Mouse (Mus musculus): Measurements from ENCODE around the gene Mid2.
"Not testable (repeated sequence)": the region's sequence is repeated elsewhere in the genome, so short reads cannot be mapped to it uniquely, and the experiment has no call there.

Gene Mid2

DNA sequence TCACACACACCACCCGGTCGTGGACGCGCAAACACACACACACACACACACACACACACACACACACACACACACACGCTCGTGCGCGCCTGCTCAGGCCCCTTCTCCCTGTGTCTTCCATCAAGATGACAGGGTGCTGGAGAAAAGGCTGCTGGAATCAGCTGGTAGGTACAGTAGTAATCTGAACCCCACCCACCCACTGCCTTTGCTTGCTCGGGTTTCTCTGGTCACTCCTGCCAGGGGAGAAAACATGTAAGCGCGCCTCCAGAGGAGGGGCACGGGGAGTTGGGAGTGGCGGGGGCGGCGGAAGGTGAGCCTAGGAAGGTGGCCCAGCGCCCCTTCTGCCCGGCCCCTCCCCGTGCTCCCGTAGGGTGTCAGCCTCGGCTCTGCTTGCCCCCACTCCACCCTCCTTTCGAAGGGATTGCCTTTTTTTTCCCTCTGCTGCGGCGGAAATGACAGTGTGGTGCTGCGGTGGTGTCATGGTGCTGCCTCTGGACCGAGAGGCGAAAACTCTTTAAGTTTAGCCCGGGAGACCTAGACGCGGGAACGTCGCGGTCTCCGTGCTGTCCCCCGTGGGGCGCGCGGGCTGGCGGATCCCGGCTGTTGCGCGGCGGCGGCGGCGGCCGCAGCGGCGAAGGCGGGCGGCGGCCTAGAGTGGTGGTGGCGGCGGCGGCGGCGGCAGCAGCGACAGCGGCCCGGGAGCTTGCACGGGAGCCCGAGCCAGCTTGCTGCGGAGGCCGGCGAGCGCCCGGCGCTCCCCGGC is at the start of gene Mid2:
Gene Mid2 (plus strand): TSS at position 121 of the 763 bp plus-strand sequence.
- in situ Hi-C loops (cut with MboI, MseI) = no loop called here

GRCm38 (mm10) chrX:140624875-140625594 is 39.4 kb upstream of the Mid2 start:
- in situ Hi-C loops (cut with MboI, MseI) = no loop called here

- in situ Hi-C loops (cut with MboI, MseI) = no loop called here
These were observed 26.4 kb upstream of the Mid2 start for GRCm38 (mm10) chrX:140638028-140638427.

GRCm38 (mm10) chrX:140639592-140639991 is 24.8 kb upstream of the Mid2 start:
- in situ Hi-C loops (cut with MboI, MseI) = no loop called here

DNA sequence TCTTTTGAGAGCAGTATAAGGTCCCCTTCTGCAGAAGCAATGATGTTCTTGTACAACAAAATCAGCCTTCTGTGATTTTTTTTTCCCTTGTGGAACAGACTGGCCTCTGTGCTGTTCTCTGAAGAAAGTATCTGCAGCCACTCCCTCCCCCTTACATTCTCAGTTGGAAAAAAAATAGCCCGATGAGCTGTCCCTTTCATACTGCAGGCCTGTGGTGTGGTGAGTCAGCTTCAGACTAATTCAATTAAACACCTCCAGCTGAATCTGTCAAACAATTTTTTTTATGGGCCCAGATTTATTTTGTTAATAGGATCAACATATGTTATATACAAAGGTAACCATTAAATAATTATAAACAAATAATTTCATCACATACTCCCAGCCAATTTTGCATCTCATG is 3.7 kb upstream of the Mid2 start:
- in situ Hi-C loops (cut with MboI, MseI) = no loop called here

DNA sequence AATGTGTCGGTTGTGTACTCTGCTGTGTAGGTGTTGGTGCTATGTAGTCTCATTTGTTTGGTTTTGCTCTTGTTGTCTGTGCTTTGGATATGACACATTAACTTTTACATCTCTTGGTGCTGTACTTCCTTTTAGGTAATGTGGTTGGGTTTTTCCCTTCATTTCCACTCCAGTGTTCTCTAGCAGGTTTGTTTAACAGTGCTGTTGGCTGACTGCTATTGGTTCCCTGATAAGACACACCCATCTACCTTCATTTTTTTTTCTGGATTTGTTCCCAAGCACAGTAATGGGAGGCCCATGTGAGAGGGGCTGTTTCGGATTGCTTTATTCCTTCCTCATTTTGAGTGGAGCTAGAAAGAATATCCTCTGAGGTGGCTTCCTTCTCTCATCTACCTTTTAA is 883 bp upstream of the Mid2 start:
- in situ Hi-C loops (cut with MboI, MseI) = no loop called here

- in situ Hi-C loops (cut with MboI, MseI) = no loop called here
These were observed 927 bp downstream of the Mid2 start for GRCm38 (mm10) chrX:140665242-140665810.

DNA sequence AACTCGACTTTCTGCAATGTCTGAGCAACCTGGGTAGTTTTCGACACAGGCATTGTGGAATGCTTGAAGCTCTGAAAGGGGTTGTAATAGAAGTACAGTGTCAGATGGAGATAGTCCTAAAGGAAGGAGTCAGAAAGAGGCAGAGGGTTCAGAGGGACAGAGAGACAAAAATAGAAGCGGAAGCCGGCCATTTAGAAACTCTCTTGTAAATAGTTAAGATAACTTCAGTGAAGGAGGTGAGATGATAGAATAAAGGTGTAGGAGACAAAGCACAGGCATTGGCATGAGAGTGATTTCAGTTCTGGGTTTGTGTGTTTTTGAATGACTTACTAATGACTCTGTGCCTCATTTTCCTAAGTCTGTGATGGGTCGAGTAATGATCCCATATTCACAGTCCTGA is 11.0 kb downstream of the Mid2 start:
- in situ Hi-C loops (cut with MboI, MseI) = no loop called here

DNA sequence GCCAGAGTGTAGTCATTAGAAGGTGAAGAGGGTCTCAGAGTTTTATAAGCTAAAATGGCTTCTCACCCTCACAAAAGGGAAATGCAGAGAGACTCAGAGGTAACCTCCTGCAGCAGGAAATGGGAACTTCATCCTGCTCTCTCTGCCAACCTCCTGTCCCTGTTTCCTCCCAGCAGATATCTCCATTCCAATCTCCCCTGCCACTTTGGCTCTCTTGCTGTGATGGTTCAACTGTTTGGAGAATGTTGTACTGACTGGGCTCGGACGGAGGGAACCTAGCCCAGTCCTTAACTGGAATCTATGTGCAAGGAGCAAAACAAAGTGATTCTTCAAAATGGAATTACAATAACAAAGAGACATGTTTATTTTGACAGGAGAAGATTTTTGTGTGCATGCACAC is 23.9 kb downstream of the Mid2 start:
- in situ Hi-C loops (cut with MboI, MseI) = no loop called here

DNA sequence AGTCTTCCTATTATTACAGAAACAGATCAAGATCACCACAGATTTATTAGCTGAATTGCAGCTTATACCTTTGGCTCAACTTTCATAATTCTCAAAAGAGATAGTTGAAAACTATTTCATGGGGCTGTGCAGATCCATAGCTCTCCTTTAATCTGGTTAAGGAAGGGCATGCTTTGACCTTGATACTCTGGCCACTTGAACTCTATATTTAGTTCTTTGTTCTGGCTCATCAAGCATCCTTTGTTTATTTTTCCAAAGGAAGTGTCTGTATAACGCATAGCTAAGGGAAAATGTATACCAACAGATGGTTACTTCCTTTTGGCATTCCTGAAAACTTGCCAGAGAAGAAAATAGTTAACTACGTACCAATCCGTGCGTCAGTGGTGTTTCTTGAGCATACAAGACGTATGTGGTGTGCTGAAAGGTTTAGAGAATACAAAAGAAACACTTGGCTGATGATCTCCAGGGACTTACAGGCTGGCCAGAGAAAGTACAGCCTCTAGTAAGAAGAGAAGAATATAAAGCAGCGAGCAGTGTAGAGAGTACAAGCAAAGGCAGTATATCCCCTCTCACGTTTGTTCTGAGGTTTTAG is 33.6 kb downstream of the Mid2 start:
- in situ Hi-C loops (cut with MboI, MseI) = not testable (repeated sequence)

- in situ Hi-C loops (cut with MboI, MseI) = no loop called here
These were observed 38.8 kb downstream of the Mid2 start for GRCm38 (mm10) chrX:140703224-140703623.

DNA sequence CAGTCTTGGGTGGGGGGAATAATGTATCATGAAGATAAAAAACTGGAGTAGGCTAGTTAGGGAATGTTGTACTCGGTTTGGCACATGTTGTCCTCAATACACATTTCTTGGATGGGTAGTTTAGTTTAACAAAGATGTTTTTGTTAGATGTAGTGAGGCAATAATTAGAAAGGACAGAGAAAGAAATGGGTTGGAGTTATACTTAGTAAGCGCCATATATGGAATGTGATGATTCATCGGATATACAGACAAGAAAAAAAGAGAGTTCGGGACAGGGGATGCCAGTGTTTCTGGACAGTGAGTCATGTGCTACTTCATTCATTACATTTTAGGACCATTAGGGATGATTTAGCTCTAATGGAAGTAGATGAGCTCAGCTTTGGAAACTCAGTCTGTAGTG is 41.7 kb downstream of the Mid2 start:
- in situ Hi-C loops (cut with MboI, MseI) = no loop called here

- in situ Hi-C loops (cut with MboI, MseI) = loop anchor here (5.0 kb wide), 1 partner anchor 230 kb away; no protein-coding TSS in a partner anchor
These were observed 58.0 kb downstream of the Mid2 start for GRCm38 (mm10) chrX:140722400-140722799.

DNA sequence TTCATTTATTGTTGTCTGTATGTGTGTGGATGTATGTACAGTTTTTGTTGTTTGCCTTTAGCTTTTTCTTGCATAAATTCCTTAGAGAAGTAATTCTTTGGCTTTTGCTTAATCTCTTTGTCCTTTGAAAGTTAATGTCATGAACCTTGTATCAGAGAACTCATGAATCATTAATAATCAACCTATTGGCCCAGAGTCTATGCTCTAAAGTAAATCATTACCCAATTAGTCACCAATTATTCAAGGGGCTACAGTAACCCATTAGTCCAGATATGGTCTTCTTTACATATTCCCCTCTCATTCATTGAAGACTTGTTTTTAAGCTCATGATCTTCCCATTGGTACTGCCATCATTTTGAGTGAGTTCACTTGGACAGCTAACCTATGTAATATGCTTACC is 74.6 kb downstream of the Mid2 start:
- in situ Hi-C loops (cut with MboI, MseI) = no loop called here

GRCm38 (mm10) chrX:140743213-140743612 is 78.8 kb downstream of the Mid2 start:
- in situ Hi-C loops (cut with MboI, MseI) = loop anchor here (10.0 kb wide), 1 partner anchor 652 kb away; no protein-coding TSS in a partner anchor

- in situ Hi-C loops (cut with MboI, MseI) = no loop called here
These were observed 105.4 kb downstream of the Mid2 start for GRCm38 (mm10) chrX:140769794-140770193.

GRCm38 (mm10) chrX:140805340-140805739 is 140.9 kb downstream of the Mid2 start:
- in situ Hi-C loops (cut with MboI, MseI) = no loop called here

DNA sequence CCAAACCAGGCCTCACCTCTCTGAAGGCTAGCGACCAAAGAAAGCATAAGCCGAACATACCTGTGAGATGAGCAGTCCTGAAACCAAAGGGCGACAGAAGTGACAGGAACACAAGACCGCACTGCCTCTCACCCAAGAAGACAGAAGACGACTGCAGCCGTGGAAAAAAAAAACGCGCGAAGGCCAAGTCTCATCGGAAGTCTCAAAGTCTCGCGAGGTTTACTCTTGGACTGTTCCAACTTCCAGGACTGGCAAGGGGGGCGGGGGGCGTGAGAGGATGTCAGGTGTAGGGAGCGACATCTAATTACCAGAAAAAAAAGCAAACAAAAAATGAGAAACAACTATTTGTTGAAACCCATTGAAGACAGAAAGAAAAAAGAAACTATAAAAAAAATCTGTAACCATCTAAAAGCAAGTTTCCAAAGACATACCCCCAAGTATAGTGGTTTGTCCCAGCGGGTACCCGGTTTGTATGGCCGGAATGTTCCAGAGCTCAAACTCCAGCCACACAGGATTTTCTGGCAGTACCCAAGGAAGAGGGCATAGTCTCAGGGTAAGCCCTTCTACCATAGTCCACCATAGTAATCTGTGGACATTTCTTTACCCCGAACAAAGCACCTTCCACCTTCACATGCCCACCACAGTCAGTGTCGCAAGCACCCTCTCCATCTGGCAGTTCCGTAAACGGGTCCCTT is 149.1 kb downstream of the Mid2 start, which contains the start of gene Tex13b:
Gene Tex13b (minus strand): TSS at position 122 of the 695 bp plus-strand sequence.
- in situ Hi-C loops (cut with MboI, MseI) = no loop called here

All from T-helper 1 cell (primary cell).